13 mouse cellular contexts compared by ENCODE assay signal in genomic region chr1:43168618-43169017, GRCm38 (mm10). TPM values are rescaled to one million over a fixed set of nuclear protein-coding genes. Genes with fewer than 3 reads are reported as not detected.
A peak's percentile ranks its signal among the peaks of the same experiment; 100 is the strongest.
DNase-seq lines count a peak whose midpoint lies in the region; ATAC-seq and TF ChIP-seq lines count a peak whose summit lies in the region.
"Had no signal": no experiment of that assay in that cellular context is flagged by ENCODE, and none has a peak within 500 bp of the region (broad histone marks: within the 10 kb centered on the region; RNA-seq: fewer than 3 reads in every experiment).

No protein-coding gene starts in this region.

- no peak overlapping the region for H3ac ChIP-seq in myocyte (ENCODE audit: control insufficient read depth, insufficient read length)

- no peaks in the 10 kb centered on the region for H3K27me3 ChIP-seq in heart, embryonic 11.5 days (ENCODE audit: control insufficient read depth, insufficient read depth, low read length)
- no peaks in the 10 kb centered on the region for H3K27me3 ChIP-seq in myocyte (ENCODE audit: control insufficient read depth, insufficient read depth, insufficient read length)
- H3K27me3 ChIP-seq: hindbrain, embryonic 12.5 days; midbrain, embryonic 12.5 days had no signal

- DNase-seq in heart, postnatal 14 days: no peak
- DNase-seq in right cerebral cortex, adult 18-20 months: peak; percentile 65
- no peak for DNase-seq in right cerebral cortex, postnatal 25 days
- peak; percentile 73 for DNase-seq in NIH3T3 (ENCODE audit: low read depth)
- DNase-seq in spleen, postnatal 36 days (ENCODE audit: low spot score in 2 of 2): no peak
- no peak for DNase-seq in gastrocnemius, adult 2 months
- DNase-seq: liver, embryonic 13.5 days; lung, postnatal 14 days had no signal

- H3K4me1 ChIP-seq in heart, embryonic 11.5 days (ENCODE audit: control insufficient read depth, insufficient read depth, low read length): peaks cover 32% of the 10 kb centered on the region
- H3K4me1 ChIP-seq: midbrain, embryonic 12.5 days had no signal

- H3K79me2 ChIP-seq in myocyte (ENCODE audit: control insufficient read depth, insufficient read depth): no peaks in the 10 kb centered on the region

- WGBS in heart, embryonic 11.5 days (ENCODE audit: insufficient replicate concordance): 60% methylated on average over 7 of the region's 7 CpGs

- no peak for TF ChIP-seq CTCF in gastrocnemius, adult 2 months (IDR thresholded peaks at IDR 0.05)

- H3K36me3 ChIP-seq in heart, embryonic 11.5 days (ENCODE audit: control insufficient read depth, insufficient read depth, low read length): no peaks in the 10 kb centered on the region
- H3K36me3 ChIP-seq in myocyte (ENCODE audit: control insufficient read depth, insufficient read depth): no peaks in the 10 kb centered on the region
- H3K36me3 ChIP-seq: G1E; hindbrain, embryonic 12.5 days; liver, embryonic 13.5 days; midbrain, embryonic 12.5 days had no signal

- peak overlapping the region; percentile 1; the same call in 1 of the 2 replicates for H3K9ac ChIP-seq in heart, embryonic 11.5 days (ENCODE audit: low read depth, low read length)
- H3K9ac ChIP-seq: hindbrain, embryonic 12.5 days; liver, embryonic 13.5 days; midbrain, embryonic 12.5 days had no signal

- ATAC-seq in heart, embryonic 11.5 days (replicated peaks; ENCODE audit: insufficient number of reproducible peaks, low FRiP score, low TSS enrichment): no peak

- H3K27ac ChIP-seq in heart, embryonic 11.5 days (ENCODE audit: low read depth, low read length): no peak overlapping the region
- no peak overlapping the region for H3K27ac ChIP-seq in gastrocnemius, adult 2 months
- H3K27ac ChIP-seq: hindbrain, embryonic 12.5 days; liver, embryonic 13.5 days; midbrain, embryonic 12.5 days had no signal

- no peaks in the 10 kb centered on the region for H3K9me3 ChIP-seq in heart, embryonic 11.5 days (replicated peaks; ENCODE audit: control insufficient read depth, low read length)
- H3K9me3 ChIP-seq: G1E; hindbrain, embryonic 12.5 days; liver, embryonic 13.5 days; midbrain, embryonic 12.5 days had no signal

- no peak overlapping the region for H3K4me2 ChIP-seq in heart, embryonic 11.5 days
- peak overlapping the region; percentile 77 for H3K4me2 ChIP-seq in myocyte (ENCODE audit: low read depth)
- H3K4me2 ChIP-seq: hindbrain, embryonic 12.5 days; liver, embryonic 13.5 days; midbrain, embryonic 12.5 days had no signal

- no peak overlapping the region for H3K4me3 ChIP-seq in heart, embryonic 11.5 days (ENCODE audit: low read depth, low read length)
- no peak overlapping the region for H3K4me3 ChIP-seq in myocyte
- no peak overlapping the region for H3K4me3 ChIP-seq in gastrocnemius, adult 2 months
- H3K4me3 ChIP-seq: hindbrain, embryonic 12.5 days; liver, embryonic 13.5 days; midbrain, embryonic 12.5 days had no signal

- intact Hi-C loops in heart, postnatal 14 days (cut with DNase I): no loop called here
- intact Hi-C loops in gastrocnemius, adult 2 months (cut with DNase I): no loop called here

- TF ChIP-seq POLR2A in myocyte (IDR thresholded peaks at IDR 0.05; ENCODE audit: insufficient read length, low read depth): no peak

TF ChIP-seq in myocyte, 11 proteins besides CTCF, POLR2A, EP300 and RAD21:
- TF ChIP-seq CEBPB (IDR thresholded peaks at IDR 0.05; ENCODE audit: insufficient read depth, poor library complexity, severe bottlenecking): peak; percentile 61; the same call in 1 of the 2 replicates
- peak; percentile 7 for TF ChIP-seq USF1 (IDR thresholded peaks at IDR 0.05; ENCODE audit: low read depth)
- TF ChIP-seq TCF3 (IDR thresholded peaks at IDR 0.05; ENCODE audit: insufficient read length, low read depth): no peak
- no peak for TF ChIP-seq REST (IDR thresholded peaks at IDR 0.05; ENCODE audit: insufficient read depth, insufficient read length)
- no peak for TF ChIP-seq POLR2AphosphoS2 (IDR thresholded peaks at IDR 0.05; ENCODE audit: insufficient read length, low read depth)
- peak in 1 of 3 experiments; percentile 1 for TF ChIP-seq MYOD1 (IDR thresholded peaks at IDR 0.05; ENCODE audit: control insufficient read depth in 1 of 3, insufficient read length in 2 of 3, low read depth in 2 of 3)
- TF ChIP-seq MYOG (IDR thresholded peaks at IDR 0.05; ENCODE audit: control insufficient read depth in 1 of 3, insufficient read depth in 1 of 3, insufficient read length in 2 of 3, low read depth in 2 of 3): no peak
- no peak for TF ChIP-seq E2F4 (IDR thresholded peaks at IDR 0.05; ENCODE audit: insufficient read depth)
- no peak for TF ChIP-seq TCF12 (IDR thresholded peaks at IDR 0.05; ENCODE audit: insufficient read depth, poor library complexity, severe bottlenecking)
- peak; percentile 43 for TF ChIP-seq SRF (IDR thresholded peaks at IDR 0.05; ENCODE audit: control insufficient read depth, insufficient read length, low read depth)
- TF ChIP-seq MAX (IDR thresholded peaks at IDR 0.05; ENCODE audit: low read depth): no peak

RNA-seq across cellular contexts. Expression of gene Fhl2, which starts 28.2 kb away (rescaled TPM):
- polyA plus RNA-seq in heart, embryonic 11.5 days (2014; fragmentation: Nextera tagmentation; extraction: Ambion mirVana): 181 and 186 TPM in 2 replicates
- total RNA-seq in heart, postnatal 14 days (2021): 1,000 to 10,000 TPM; 1,735 to 2,031 TPM
- polyA plus RNA-seq in myocyte (2012; fragmentation: generic; extraction: Trizol): 58.2 TPM
- total RNA-seq in gastrocnemius, adult 2 months (2021): 1 to 10 TPM; 3.0 to 8.3 TPM
- polyA plus RNA-seq: G1E had no signal

Comparison
In these comparisons a context has a peak if more than half of its experiments do, and no peak if none do; other contexts are left out.
1. DNase-seq: peak in right cerebral cortex, adult 18-20 months (single experiment) and NIH3T3 (single experiment); none in heart, postnatal 14 days (0 of 2), right cerebral cortex, postnatal 25 days (single experiment), spleen, postnatal 36 days (0 of 2) and gastrocnemius, adult 2 months (single experiment).
2. RNA of gene Fhl2, which starts 28.2 kb away (total RNA-seq): 1,735 to 2,031 TPM in heart, postnatal 14 days; 3.0 to 8.3 TPM in gastrocnemius, adult 2 months; every median in the first group is over 100 times any median in the second.